Mouse (Mus musculus): Measurements from ENCODE around the gene Elp6.

DNA sequence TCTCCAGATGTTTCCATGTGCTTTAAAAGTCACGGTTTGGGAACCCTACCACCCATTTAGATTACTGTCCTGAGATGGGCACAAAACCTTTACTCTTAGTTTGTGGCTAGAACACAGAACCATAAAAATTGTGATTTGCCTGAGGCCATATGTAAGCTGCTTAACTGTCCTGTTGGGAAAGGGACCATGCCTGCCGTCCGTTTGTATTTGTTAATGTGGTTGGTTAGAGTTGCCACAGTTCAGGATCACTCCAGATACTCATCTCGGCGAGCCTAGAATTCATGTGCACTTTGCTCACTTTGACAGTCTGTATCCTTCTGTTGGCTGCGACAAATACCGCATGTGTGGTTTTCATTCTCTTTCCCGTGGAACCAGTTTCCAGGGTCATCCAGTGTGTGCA lies 29.9 kb downstream of the Elp6 start:
- no peak for TF ChIP-seq CTCF (IDR thresholded peaks at IDR 0.05; ENCODE audit: control insufficient read depth, insufficient read depth, insufficient replicate concordance, low read depth, low read length)
- no peak for TF ChIP-seq POLR2A (IDR thresholded peaks at IDR 0.05; ENCODE audit: control insufficient read depth, low read depth, low read length)
